Mouse (Mus musculus) midbrain, embryonic 12.5 days (tissue): ENCODE data around the gene Uqcr11. TPM values are rescaled to one million over a fixed set of nuclear protein-coding genes. Genes with fewer than 3 reads are reported as not detected.
A peak's percentile ranks its signal among the peaks of the same experiment; 100 is the strongest.

Experiments
- ATAC-seq: fragments of 200-750 bp; cut with Nextera tagmentation; 2 replicates; pipeline ENCODE4 v1.8.0; 2017; ENCODE audit warnings: low read depth, moderate TSS enrichment, moderate library complexity; ENCODE audit not compliant: low FRiP score
- H3K27ac ChIP-seq: fragments of 300-500 bp; sonication (generic); replicated peaks from 2 replicates; pipeline ENCODE4 v1.5.1; 2016; ENCODE audit warnings: mild to moderate bottlenecking
- H3K27me3 ChIP-seq: fragments of 300-500 bp; sonication (generic); 2 replicates; pipeline ENCODE4 v1.6.1; 2016; ENCODE audit warnings: mild to moderate bottlenecking
- H3K36me3 ChIP-seq: fragments of 300-500 bp; sonication (generic); 2 replicates; pipeline ENCODE4 v1.6.1; 2016
- H3K4me1 ChIP-seq: fragments of 300-500 bp; sonication (generic); 2 replicates; pipeline ENCODE4 v1.6.1; 2016
- H3K4me2 ChIP-seq: fragments of 300-500 bp; sonication (generic); replicated peaks from 2 replicates; pipeline ENCODE4 v1.6.1; 2016; ENCODE audit warnings: mild to moderate bottlenecking, moderate library complexity
- H3K4me3 ChIP-seq: fragments of 300-500 bp; sonication (generic); 2 replicates; pipeline ENCODE4 v1.5.1; 2016; ENCODE audit warnings: mild to moderate bottlenecking
- H3K9ac ChIP-seq: fragments of 300-500 bp; sonication (generic); replicated peaks from 2 replicates; pipeline ENCODE4 v1.6.1; 2016; ENCODE audit warnings: mild to moderate bottlenecking, moderate library complexity
- H3K9me3 ChIP-seq: fragments of 300-500 bp; sonication (generic); 2 replicates; pipeline ENCODE4 v1.6.1; 2016; ENCODE audit warnings: mild to moderate bottlenecking
- WGBS: fragments of 180-500 bp; shearing (Covaris S2); methylation state at CpG from one replicate; pipeline ENCODE4 v1.1.7; 2016; 5-methylcytosine and 5-hydroxymethylcytosine counted together
- microRNA-seq: library from miRNA; unstranded; fragments of <30 nt; microRNA quantifications from one replicate; pipeline ENCODE4, GENCODE M21; 2017
- polyA plus RNA-seq: library from polyadenylated mRNA; unstranded; fragments of >200 nt; fragmentation: Nextera tagmentation; extraction: Ambion mirVana; gene quantifications from 2 replicates; pipeline ENCODE4 v1.2.1, GENCODE M21; 2016

Uqcr11 gene
- polyA plus RNA-seq, 1 experiment from 2014 or later = 414 TPM

GRCm38 (mm10) chr10:80367954-80368353 lies 38.7 kb downstream of the Uqcr11 start:
- Histone ChIP-seq H3K4me3 (no peak overlapping the region), H3K9ac (no peak overlapping the region), H3K36me3 (no peaks in the 10 kb centered on the region), H3K27me3 (peaks cover 42% of the 10 kb centered on the region), H3K4me1 (peaks cover 16% of the 10 kb centered on the region), H3K4me2 (no peak overlapping the region), H3K27ac (no peak overlapping the region), H3K9me3 (peaks cover 5% of the 10 kb centered on the region)
- 67% methylated on average over 5 of the region's 5 CpGs for WGBS
- no peak for ATAC-seq

- Histone ChIP-seq H3K9ac (no peak overlapping the region), H3K27me3 (peaks cover 51% of the 10 kb centered on the region)
- WGBS = 72% methylated on average over 6 of the region's 6 CpGs
Measured at GRCm38 (mm10) chr10:80365736-80366135, 40.9 kb downstream of the Uqcr11 start.

DNA sequence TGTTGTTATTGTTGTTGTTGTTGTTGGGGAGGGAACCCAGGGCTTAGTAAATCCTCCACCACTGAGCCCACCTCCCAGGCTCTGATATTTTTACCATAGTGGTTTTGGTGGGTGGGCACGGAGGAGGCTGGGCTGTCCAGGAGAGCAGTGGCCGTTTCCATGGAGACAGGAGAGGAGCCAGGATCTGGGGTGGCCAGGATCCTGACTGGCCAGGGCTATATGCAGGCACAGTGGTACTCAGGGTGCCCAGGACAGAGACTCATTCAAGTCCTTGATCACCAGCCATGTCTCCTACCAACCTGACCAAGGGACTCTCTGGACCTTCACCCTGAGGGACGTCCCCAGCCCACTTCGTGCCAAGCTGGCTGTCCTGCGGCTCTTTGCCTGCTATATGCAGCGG lies 42.9 kb downstream of the Uqcr11 start:
- Histone ChIP-seq H3K9me3 (peaks cover 5% of the 10 kb centered on the region), H3K9ac (no peak overlapping the region), H3K27me3 (peaks cover 71% of the 10 kb centered on the region), H3K4me1 (peaks cover 6% of the 10 kb centered on the region), H3K27ac (no peak overlapping the region), H3K36me3 (no peaks in the 10 kb centered on the region), H3K4me3 (no peak overlapping the region), H3K4me2 (no peak overlapping the region)
- WGBS = 33% methylated on average over 6 of the region's 6 CpGs
- ATAC-seq = no peak

More at GRCm38 (mm10) chr10:80365736-80366135, 40.9 kb downstream of the Uqcr11 start:
- Histone ChIP-seq H3K9me3 (peaks cover 5% of the 10 kb centered on the region), H3K4me3 (no peak overlapping the region), H3K4me2 (no peak overlapping the region), H3K27ac (no peak overlapping the region), H3K36me3 (no peaks in the 10 kb centered on the region), H3K4me1 (peaks cover 6% of the 10 kb centered on the region)
- ATAC-seq = no peak

- no peak overlapping the region; the same call in 1 of the 2 replicates for H3K9ac ChIP-seq
- H3K27me3 ChIP-seq = peaks cover 97% of the 10 kb centered on the region
- 7% methylated on average over 31 of the region's 31 CpGs for WGBS
- H3K27ac ChIP-seq = no peak overlapping the region
- H3K4me1 ChIP-seq = peaks cover 17% of the 10 kb centered on the region
- peak overlapping the region; percentile 34 for H3K4me2 ChIP-seq
- ATAC-seq = 0 out of 2 replicates have a peak, but pooled peaks have one; percentile 30
- 0 out of 2 replicates have a peak overlapping the region, but pooled peaks have one; percentile 7 for H3K4me3 ChIP-seq
- H3K9me3 ChIP-seq = no peaks in the 10 kb centered on the region
- no peaks in the 10 kb centered on the region for H3K36me3 ChIP-seq
Measured at GRCm38 (mm10) chr10:80357994-80358639, 48.5 kb downstream of the Uqcr11 start.

GRCm38 (mm10) chr10:80357336-80357735 lies 49.3 kb downstream of the Uqcr11 start:
- WGBS = 30% methylated on average over 7 of the region's 7 CpGs
- Histone ChIP-seq H3K27me3 (peaks cover 97% of the 10 kb centered on the region), H3K9ac (no peak overlapping the region)

DNA sequence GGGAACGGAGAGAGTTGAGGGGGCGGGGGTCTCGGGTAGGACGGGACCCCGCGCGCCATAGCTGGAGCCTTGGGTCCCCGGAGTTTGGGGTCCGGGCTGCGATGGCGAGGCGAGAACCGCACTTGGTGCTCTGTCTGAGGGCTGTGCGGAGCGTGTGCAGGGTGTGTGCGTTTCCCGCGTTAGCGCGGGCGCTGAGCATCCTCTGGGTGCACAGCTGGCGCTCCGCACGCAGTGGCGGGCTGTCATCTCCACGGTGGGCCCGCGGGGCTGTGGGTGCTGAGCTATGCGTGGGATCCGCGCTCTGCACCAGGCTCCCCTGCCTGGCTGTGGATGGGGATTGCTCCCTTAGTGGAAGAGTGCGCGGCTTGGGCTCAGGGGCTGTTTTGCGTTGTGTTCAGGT lies 49.9 kb downstream of the Uqcr11 start:
- H3K36me3 ChIP-seq = no peaks in the 10 kb centered on the region
- ATAC-seq = no peak
- 2% methylated on average over 34 of the region's 34 CpGs for WGBS
- peak overlapping the region; percentile 44 for H3K4me2 ChIP-seq
- H3K4me3 ChIP-seq = peak overlapping the region; percentile 34
- no peaks in the 10 kb centered on the region for H3K9me3 ChIP-seq
- no peak overlapping the region for H3K27ac ChIP-seq
- H3K9ac ChIP-seq = no peak overlapping the region
- H3K27me3 ChIP-seq = peaks cover 100% of the 10 kb centered on the region
- peaks cover 17% of the 10 kb centered on the region for H3K4me1 ChIP-seq

More at GRCm38 (mm10) chr10:80357336-80357735, 49.3 kb downstream of the Uqcr11 start:
- no peaks in the 10 kb centered on the region for H3K36me3 ChIP-seq
- H3K9me3 ChIP-seq = no peaks in the 10 kb centered on the region
- H3K4me1 ChIP-seq = peaks cover 17% of the 10 kb centered on the region
- H3K4me2 ChIP-seq = no peak overlapping the region
- no peak overlapping the region for H3K4me3 ChIP-seq
- no peak overlapping the region for H3K27ac ChIP-seq
- ATAC-seq = no peak

DNA sequence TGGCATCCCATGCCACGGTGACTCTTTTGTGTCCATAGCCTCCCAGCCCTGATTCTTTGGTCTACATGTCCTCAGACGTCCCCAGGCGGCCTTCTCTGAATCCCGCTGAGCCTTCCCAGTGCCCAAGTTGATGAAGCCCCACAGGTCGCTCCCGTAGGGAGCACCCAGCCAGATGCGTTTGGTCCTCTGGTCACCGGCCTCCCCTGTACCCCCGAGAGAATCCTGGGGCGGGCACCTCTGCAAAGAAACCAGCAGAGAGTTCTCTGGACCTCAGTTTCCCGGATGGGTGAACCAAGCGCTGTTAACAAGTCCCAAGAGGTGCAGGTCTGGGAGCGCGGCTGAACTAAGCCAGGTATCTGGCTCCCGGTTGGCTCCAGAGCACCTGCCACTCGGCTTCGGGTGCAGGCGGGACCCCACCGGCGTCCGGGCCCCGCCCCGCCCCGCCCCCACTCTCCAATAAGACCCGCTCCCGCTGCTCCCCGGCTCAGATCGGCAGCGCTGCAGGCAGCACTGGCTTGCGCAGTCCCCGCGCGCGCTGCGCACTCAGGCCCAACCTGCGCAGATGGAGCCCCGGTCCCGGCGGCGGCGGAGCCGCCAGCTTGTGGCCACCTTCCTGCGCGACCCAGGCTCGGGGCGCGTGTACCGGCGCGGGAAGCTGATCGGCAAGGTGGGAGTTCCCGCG lies 50.5 kb downstream of the Uqcr11 start, which contains the start of gene Plk5:
Gene Plk5, plus strand, starts transcription at position 459 of the 682 bp plus-strand sequence.
- ATAC-seq = no peak
- Histone ChIP-seq H3K27me3 (peaks cover 100% of the 10 kb centered on the region), H3K4me1 (peaks cover 17% of the 10 kb centered on the region), H3K4me3 (peak within 1 kb of the TSS; percentile 34), H3K9ac (no peak within 1 kb of the TSS), H3K27ac (no peak within 1 kb of the TSS), H3K36me3 (no peaks in the 10 kb centered on the region), H3K4me2 (peak within 1 kb of the TSS; percentile 44), H3K9me3 (no peaks in the 10 kb centered on the region)
- 1% methylated on average over 51 of the region's 53 CpGs for WGBS

GRCm38 (mm10) chr10:80355431-80355830 lies 51.2 kb downstream of the Uqcr11 start:
- WGBS = 7% methylated on average over 8 of the region's 9 CpGs
- peaks cover 100% of the 10 kb centered on the region for H3K27me3 ChIP-seq
- H3K9me3 ChIP-seq = no peaks in the 10 kb centered on the region
- no peak overlapping the region for H3K4me3 ChIP-seq
- no peak for ATAC-seq
- H3K27ac ChIP-seq = no peak overlapping the region
- H3K36me3 ChIP-seq = no peaks in the 10 kb centered on the region
- no peak overlapping the region for H3K4me2 ChIP-seq
- no peak overlapping the region for H3K9ac ChIP-seq
- peaks cover 17% of the 10 kb centered on the region for H3K4me1 ChIP-seq

Small RNA genes lying within 50 kb of the gene (microRNA-seq; reads per million reads assigned to microRNA genes)
- not detected for gene Gm22721

Other genes with a start within 250 kb of the Uqcr11 start
- gene Cirbp, start 240.8 kb downstream of the Uqcr11 start, polyA plus RNA-seq = 227 and 233 TPM in 2 replicates
- 12.9 and 13.6 TPM in 2 replicates for gene 1600002K03Rik, start 233.9 kb downstream of the Uqcr11 start, polyA plus RNA-seq
- gene Efna2, start 227.3 kb downstream of the Uqcr11 start, polyA plus RNA-seq = 114 and 127 TPM in 2 replicates
- gene Mum1, start 180.4 kb downstream of the Uqcr11 start, polyA plus RNA-seq = 151 and 195 TPM in 2 replicates
- 205 and 213 TPM in 2 replicates for gene Ndufs7, start 157.7 kb downstream of the Uqcr11 start, polyA plus RNA-seq
- gene Gamt, start 145.8 kb downstream of the Uqcr11 start, polyA plus RNA-seq = 28.1 and 29.5 TPM in 2 replicates
- gene Dazap1, start 145.3 kb downstream of the Uqcr11 start, polyA plus RNA-seq = 61.2 and 71.3 TPM in 2 replicates
- gene Rps15, start 114.4 kb downstream of the Uqcr11 start, polyA plus RNA-seq = 671 and 694 TPM in 2 replicates
- gene Apc2, start 110.9 kb downstream of the Uqcr11 start, polyA plus RNA-seq = 181 and 193 TPM in 2 replicates
- gene 2310011J03Rik, start 86.3 kb downstream of the Uqcr11 start, polyA plus RNA-seq = 36.2 and 44.5 TPM in 2 replicates
- gene Pcsk4, start 77.3 kb downstream of the Uqcr11 start, polyA plus RNA-seq = 2.4 and 3.7 TPM in 2 replicates
- gene Reep6, start 76.9 kb downstream of the Uqcr11 start, polyA plus RNA-seq = 3.1 and 4.3 TPM in 2 replicates
- 0.38 and 0.79 TPM in 2 replicates for gene Adamtsl5, start 58.4 kb downstream of the Uqcr11 start, polyA plus RNA-seq
- 0.31 and 0.52 TPM in 2 replicates for gene Plk5, start 50.4 kb downstream of the Uqcr11 start, polyA plus RNA-seq
- 18.4 and 19.7 TPM in 2 replicates for gene Mex3d, start 19.2 kb downstream of the Uqcr11 start, polyA plus RNA-seq
- 288 and 314 TPM in 2 replicates for gene Mbd3, start 7.3 kb downstream of the Uqcr11 start, polyA plus RNA-seq
- gene Tcf3, start 26.8 kb upstream of the Uqcr11 start, polyA plus RNA-seq = 185 and 191 TPM in 2 replicates
- 2.8 and 3.2 TPM in 2 replicates for gene Onecut3, start 88.0 kb upstream of the Uqcr11 start, polyA plus RNA-seq
- gene Atp8b3, start 132.3 kb upstream of the Uqcr11 start, polyA plus RNA-seq = 0.78 and 0.97 TPM in 2 replicates
- gene Rexo1, start 154.7 kb upstream of the Uqcr11 start, polyA plus RNA-seq = 36.5 and 37.3 TPM in 2 replicates
- gene Klf16, start 170.5 kb upstream of the Uqcr11 start, polyA plus RNA-seq = 6.1 and 6.2 TPM in 2 replicates
- gene Abhd17a, start 183.5 kb upstream of the Uqcr11 start, polyA plus RNA-seq = 104 and 105 TPM in 2 replicates
- 63.1 and 68.4 TPM in 2 replicates for gene Scamp4, start 196.0 kb upstream of the Uqcr11 start, polyA plus RNA-seq
- 7.8 and 8.7 TPM in 2 replicates for gene Adat3, start 196.1 kb upstream of the Uqcr11 start, polyA plus RNA-seq
- gene Gm49322, start 199.2 kb upstream of the Uqcr11 start, polyA plus RNA-seq = 6.0 and 7.5 TPM in 2 replicates
- gene Csnk1g2, start 216.0 kb upstream of the Uqcr11 start, polyA plus RNA-seq = 180 and 194 TPM in 2 replicates